Mouse (Mus musculus) ES-E14 (cell line): Measurements from ENCODE around the gene Nfatc2. TPM values are rescaled to one million over a fixed set of nuclear protein-coding genes. Genes with fewer than 3 reads are reported as not detected.

ENCODE experiments used
- DNase-seq: peaks from one replicate; pipeline ENCODE4 v3.0.0-alpha.2; 2013; ENCODE audit warnings: low read depth, low spot score
- H3K27ac ChIP-seq: 2 replicates; pipeline ENCODE4 v1.5.1; 2012; ENCODE audit warnings: low read depth, mild to moderate bottlenecking, low read length, moderate library complexity, mixed read lengths; ENCODE audit not compliant: poor library complexity, insufficient read depth, severe bottlenecking
- H3K36me3 ChIP-seq: 2 replicates; pipeline ENCODE4 v1.6.1; 2012; ENCODE audit warnings: mild to moderate bottlenecking, low read length, moderate library complexity, mixed read lengths; ENCODE audit not compliant: control insufficient read depth, poor library complexity, insufficient read depth, severe bottlenecking
- H3K4me1 ChIP-seq, 2 experiments: fragments of 150-350 bp in 1 of 2; sonication (generic) in 1 of 2; 2 replicates each; pipeline ENCODE4 v1.6.1; 2012; ENCODE audit warnings: low read length in 2 of 2, mild to moderate bottlenecking in 1 of 2, mixed read lengths in 1 of 2; ENCODE audit not compliant: control insufficient read depth in 2 of 2, insufficient read depth in 2 of 2, poor library complexity in 1 of 2
- H3K4me3 ChIP-seq, 2 experiments: fragments of 150-350 bp in 1 of 2; sonication (generic) in 1 of 2; 2 replicates each; pipeline ENCODE4 v1.5.1; 2012; ENCODE audit warnings: low read length in 2 of 2, low read depth in 1 of 2, mild to moderate bottlenecking in 1 of 2, mixed read lengths in 1 of 2; ENCODE audit not compliant: insufficient read depth in 1 of 2, poor library complexity in 1 of 2, severe bottlenecking in 1 of 2
- H3K9ac ChIP-seq: 2 replicates; pipeline ENCODE4 v1.6.1; 2012; ENCODE audit warnings: low read depth, mild to moderate bottlenecking, low read length, mixed read lengths; ENCODE audit not compliant: poor library complexity, insufficient read depth, severe bottlenecking
- H3K9me3 ChIP-seq: fragments of 150-350 bp; sonication (generic); 2 replicates; pipeline ENCODE4 v1.6.1; 2012; ENCODE audit warnings: low read depth, mild to moderate bottlenecking, low read length; ENCODE audit not compliant: control insufficient read depth, insufficient read depth
- CHD2 ChIP-seq: IDR thresholded peaks from 2 replicates; pipeline ENCODE4 v1.6.1; 2014; ENCODE audit warnings: mild to moderate bottlenecking, low read depth, low read length, inconsistent platforms
- HCFC1 ChIP-seq: IDR thresholded peaks from 2 replicates; pipeline ENCODE4 v1.6.1; 2012; ENCODE audit warnings: low read length, inconsistent platforms, borderline replicate concordance; ENCODE audit not compliant: insufficient read depth
- MAFK ChIP-seq: IDR thresholded peaks from 2 replicates; pipeline ENCODE4 v1.6.1; 2014; ENCODE audit warnings: mild to moderate bottlenecking, low read depth, low read length, inconsistent platforms; ENCODE audit not compliant: insufficient read depth
- ZC3H11A ChIP-seq: IDR thresholded peaks from 2 replicates; pipeline ENCODE4 v1.6.1; 2012; ENCODE audit warnings: low read depth, mild to moderate bottlenecking, inconsistent platforms, low read length, borderline replicate concordance
- ZNF384 ChIP-seq: IDR thresholded peaks from 2 replicates; pipeline ENCODE4 v1.6.1; 2012; ENCODE audit warnings: low read depth, low read length, inconsistent platforms
- in situ Hi-C, 2 experiments: fragments of 600-800 bp; cut with MboI; formaldehyde crosslinking; loops; one replicate each; pipeline ENCODE4 v1.15.1; 2025; ENCODE audit warnings: low sequenced_read_pairs in 2 of 2, inconsistent platforms in 1 of 2; ENCODE audit not compliant: unreplicated experiment in 2 of 2
- total RNA-seq: library from RNA; depleted of rRNA; stranded (reverse); fragments of 300-350 nt; gene quantifications from 2 replicates; pipeline ENCODE4 v1.2.3, GENCODE M21; 2012

Gene Nfatc2
- total RNA-seq, 1 experiment: 2.0 TPM

DNA sequence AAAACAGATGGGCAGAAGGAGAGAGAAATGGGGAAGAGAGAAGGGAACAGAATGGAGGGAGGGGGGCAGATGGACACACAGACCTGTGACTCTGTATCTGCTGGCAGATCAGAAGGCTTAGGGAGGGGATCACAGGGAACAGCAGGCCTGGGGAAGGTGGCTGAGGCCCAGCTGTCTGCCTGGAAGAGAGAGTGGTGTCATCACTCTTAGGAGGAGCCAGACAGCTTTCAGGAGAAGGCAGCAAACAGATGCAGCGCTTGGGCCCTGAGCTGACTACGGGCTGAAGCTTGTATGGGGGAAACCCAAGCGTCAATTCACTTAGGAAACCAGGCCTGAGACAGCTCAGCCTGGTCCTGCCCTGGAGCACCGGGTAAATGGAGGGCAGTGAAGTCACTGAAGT is 86.0 kb downstream of the Nfatc2 start:
- H3K9ac ChIP-seq: no peak overlapping the region
- in situ Hi-C loops: no loop called here
- no peaks in the 10 kb centered on the region for H3K36me3 ChIP-seq
- TF ChIP-seq ZC3H11A (no peak), ZNF384 (no peak), CHD2 (no peak), HCFC1 (no peak), MAFK (no peak)
- H3K4me3 ChIP-seq: no peak overlapping the region
- H3K9me3 ChIP-seq: no peaks in the 10 kb centered on the region
- H3K4me1 ChIP-seq: no peaks in the 10 kb centered on the region
- no peak for DNase-seq
- H3K27ac ChIP-seq: no peak overlapping the region

DNA sequence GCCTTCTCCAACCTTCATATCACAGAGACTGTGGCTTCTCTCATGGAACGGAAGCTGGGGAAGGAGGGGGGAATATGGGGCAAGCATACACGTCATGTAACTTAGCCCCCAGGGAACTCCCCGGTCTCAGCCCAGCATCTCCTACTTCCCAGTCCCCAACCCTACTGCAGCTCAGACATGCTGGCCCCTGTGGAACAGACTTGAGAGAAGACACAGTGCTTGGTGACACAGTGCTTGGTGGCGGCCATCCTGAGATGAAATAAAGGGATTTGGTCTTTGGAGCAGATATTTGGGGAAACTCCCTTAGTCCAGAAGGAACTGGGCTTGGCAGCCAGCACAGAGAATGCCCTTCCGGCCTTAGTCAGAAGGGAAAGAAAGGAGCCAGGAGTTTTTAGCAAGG is 87.3 kb downstream of the Nfatc2 start:
- no peak for TF ChIP-seq ZNF384
- no peak for TF ChIP-seq ZC3H11A
- TF ChIP-seq CHD2: no peak
- no peak for TF ChIP-seq MAFK
- no peak for TF ChIP-seq HCFC1
- in situ Hi-C loops: no loop called here
- Histone ChIP-seq H3K4me3 (no peak overlapping the region), H3K36me3 (no peaks in the 10 kb centered on the region), H3K9me3 (no peaks in the 10 kb centered on the region), H3K27ac (no peak overlapping the region), H3K4me1 (no peaks in the 10 kb centered on the region), H3K9ac (no peak overlapping the region)
- no peak for DNase-seq

DNA sequence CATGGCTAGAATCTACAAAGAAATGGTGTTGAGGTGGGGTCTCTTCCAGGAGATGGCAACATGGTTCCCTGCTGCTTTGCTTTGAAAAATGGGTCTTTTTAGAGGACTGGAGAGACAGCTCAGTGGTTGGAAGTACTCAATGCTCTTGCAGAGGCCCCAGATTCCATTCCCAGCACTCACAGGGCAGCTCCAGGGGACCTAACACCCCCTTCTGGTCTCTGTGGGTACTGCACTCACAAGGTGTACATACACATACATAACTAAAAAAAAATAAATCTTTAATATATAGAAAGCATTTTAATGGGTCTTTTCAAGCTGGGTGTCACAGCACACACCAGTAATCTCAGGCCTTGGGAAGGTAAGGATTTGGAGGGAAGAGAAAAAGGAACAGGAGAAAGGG is 89.9 kb downstream of the Nfatc2 start:
- no peaks in the 10 kb centered on the region for H3K4me1 ChIP-seq
- in situ Hi-C loops: no loop called here
- TF ChIP-seq CHD2 (no peak), ZC3H11A (no peak), MAFK (no peak), HCFC1 (no peak), ZNF384 (no peak)
- no peaks in the 10 kb centered on the region; the same call in 1 of the 2 replicates for H3K36me3 ChIP-seq
- no peaks in the 10 kb centered on the region for H3K9me3 ChIP-seq
- H3K27ac ChIP-seq: no peak overlapping the region
- no peak overlapping the region for H3K4me3 ChIP-seq
- no peak for DNase-seq
- H3K9ac ChIP-seq: no peak overlapping the region

DNA sequence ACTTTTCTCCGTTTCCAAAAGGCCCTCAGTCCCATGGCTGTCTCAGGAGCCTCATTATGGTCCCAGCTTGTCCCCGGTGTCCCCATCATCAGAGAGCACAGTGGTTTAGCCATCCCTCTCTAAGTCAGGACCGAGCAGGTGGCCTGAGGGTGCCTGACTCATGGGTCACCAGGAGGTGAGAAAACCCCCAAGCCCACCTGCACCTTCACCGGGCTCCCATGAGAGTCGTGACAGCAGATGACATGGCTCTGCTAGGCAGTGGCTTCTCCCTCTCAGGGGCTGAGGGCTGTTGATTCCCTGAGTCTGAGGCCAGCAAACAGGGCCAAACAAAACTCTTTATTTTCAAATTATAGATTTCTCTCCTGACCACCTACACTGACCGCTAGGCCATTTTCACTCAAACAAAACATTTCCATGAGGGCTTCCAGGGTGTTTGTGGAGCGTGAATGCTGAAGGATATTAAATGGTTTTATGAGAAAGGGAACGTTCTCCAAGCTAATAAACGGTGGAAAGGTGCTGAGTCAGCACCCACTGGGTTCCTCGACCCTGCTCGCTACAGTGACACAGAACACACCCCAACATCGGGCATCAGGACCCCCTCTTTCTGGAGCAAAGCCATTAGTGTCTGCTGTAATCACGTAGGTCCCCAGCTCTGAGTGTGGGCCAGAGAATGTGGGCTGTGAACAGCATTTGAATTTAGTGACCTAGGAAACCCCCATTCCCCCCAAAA is 92.8 kb downstream of the Nfatc2 start:
- Histone ChIP-seq H3K9ac (no peak overlapping the region), H3K27ac (no peak overlapping the region), H3K9me3 (no peaks in the 10 kb centered on the region), H3K4me1 (no peaks in the 10 kb centered on the region; a peak in 1 of 4 replicates), H3K36me3 (no peaks in the 10 kb centered on the region; the same call in 1 of the 2 replicates), H3K4me3 (no peak overlapping the region)
- no peak for DNase-seq
- in situ Hi-C loops: no loop called here
- peak; percentile 83 for TF ChIP-seq MAFK
- no peak for TF ChIP-seq ZC3H11A
- no peak for TF ChIP-seq CHD2
- TF ChIP-seq ZNF384: no peak
- no peak for TF ChIP-seq HCFC1
